Mouse (Mus musculus): ENCODE measurements around the gene Nfib. TPM values are rescaled to one million over a fixed set of nuclear protein-coding genes. Genes with fewer than 3 reads are reported as not detected.

Nfib gene
- polyA plus RNA-seq, 1 experiment from 2014 or later: 58.4 TPM

DNA sequence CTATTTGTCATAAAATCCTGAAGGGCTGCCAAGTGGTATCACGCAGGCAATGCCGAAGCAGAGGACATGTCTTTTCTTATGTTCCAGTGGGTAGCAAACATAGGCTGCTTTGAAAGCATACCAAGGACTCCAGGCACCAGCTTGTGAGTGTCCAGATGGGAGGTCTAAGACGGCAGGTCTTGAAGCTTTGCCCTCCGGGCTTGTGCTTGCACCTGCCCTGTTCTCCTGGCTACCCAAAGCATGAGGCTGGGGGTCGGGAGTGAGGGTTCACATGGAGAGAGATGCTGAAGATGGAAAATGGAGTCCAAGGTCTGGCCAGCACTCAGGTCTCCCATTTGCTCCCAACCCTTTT lies 61.8 kb downstream of the Nfib start:
- DNase-seq (ENCODE audit: low spot score) (no peak), ATAC-seq (replicated peaks; ENCODE audit: low FRiP score) (no peak)
- Histone ChIP-seq H3K4me1 (replicated peaks; ENCODE audit: control insufficient read depth, insufficient read depth, low read length) (no peaks in the 10 kb centered on the region), H3K9ac (ENCODE audit: low read length) (no peak overlapping the region), H3K27ac (ENCODE audit: low read depth, low read length) (no peak overlapping the region), H3K4me2 (ENCODE audit: low read depth, low read length, severe bottlenecking) (no peak overlapping the region), H3K27me3 (ENCODE audit: control insufficient read depth, insufficient read depth, low read length) (no peaks in the 10 kb centered on the region), H3K9me3 (ENCODE audit: control insufficient read depth, low read length) (no peaks in the 10 kb centered on the region), H3K4me3 (ENCODE audit: low read depth, low read length) (no peak overlapping the region), H3K36me3 (ENCODE audit: control insufficient read depth, insufficient read depth, low read length) (no peaks in the 10 kb centered on the region)
- 91% methylated on average over 5 of the region's 5 CpGs for WGBS

- H3K27ac ChIP-seq (ENCODE audit: low read depth, low read length): no peak overlapping the region
- no peaks in the 10 kb centered on the region for H3K4me1 ChIP-seq (replicated peaks; ENCODE audit: control insufficient read depth, insufficient read depth, low read length)
- H3K4me3 ChIP-seq (ENCODE audit: low read depth, low read length): no peak overlapping the region
- H3K9me3 ChIP-seq (ENCODE audit: control insufficient read depth, low read length): no peaks in the 10 kb centered on the region
- 67% methylated on average over 6 of the region's 6 CpGs for WGBS
- no peak overlapping the region for H3K9ac ChIP-seq (ENCODE audit: low read length)
- peak; percentile 55 for ATAC-seq (replicated peaks; ENCODE audit: low FRiP score)
- no peaks in the 10 kb centered on the region for H3K27me3 ChIP-seq (ENCODE audit: control insufficient read depth, insufficient read depth, low read length)
- DNase-seq (ENCODE audit: low spot score): peak; percentile 61
- H3K4me2 ChIP-seq (ENCODE audit: low read depth, low read length, severe bottlenecking): no peak overlapping the region
- no peaks in the 10 kb centered on the region for H3K36me3 ChIP-seq (ENCODE audit: control insufficient read depth, insufficient read depth, low read length)
These were observed 62.4 kb downstream of the Nfib start for GRCm38 (mm10) chr4:82643022-82643733.

DNA sequence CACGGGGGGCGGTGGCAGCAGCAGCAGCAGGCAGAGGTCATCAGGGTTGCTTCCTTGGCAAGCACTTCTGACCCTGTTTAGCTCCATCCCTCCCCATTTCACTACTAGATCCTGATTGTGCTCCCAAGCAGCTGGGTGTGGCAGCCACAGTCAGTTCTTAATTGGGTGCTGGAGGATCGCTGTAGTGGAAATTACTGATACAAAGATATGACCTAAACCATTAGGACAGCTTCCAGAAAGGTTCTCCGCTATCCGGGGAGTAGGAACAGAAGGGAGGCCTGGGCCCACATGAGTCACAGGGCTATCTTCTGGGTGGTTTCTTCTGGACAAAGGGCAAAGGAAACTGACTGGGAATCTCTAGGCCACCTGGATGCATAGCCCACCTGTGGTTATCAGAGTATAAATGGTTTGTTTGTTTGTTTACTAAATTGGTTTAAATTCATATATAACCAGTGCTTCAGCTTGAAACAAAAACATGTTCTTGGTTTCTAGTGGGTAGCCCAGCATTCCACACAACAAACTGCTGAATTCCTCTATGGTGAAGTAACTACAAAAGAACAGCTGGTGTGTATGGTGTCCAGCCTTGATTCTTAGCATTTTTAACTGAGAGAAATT lies 64.4 kb downstream of the Nfib start:
- Histone ChIP-seq H3K4me2 (ENCODE audit: low read depth, low read length, severe bottlenecking) (no peak overlapping the region), H3K4me1 (replicated peaks; ENCODE audit: control insufficient read depth, insufficient read depth, low read length) (no peaks in the 10 kb centered on the region), H3K36me3 (ENCODE audit: control insufficient read depth, insufficient read depth, low read length) (no peaks in the 10 kb centered on the region), H3K4me3 (ENCODE audit: low read depth, low read length) (no peak overlapping the region), H3K27ac (ENCODE audit: low read depth, low read length) (no peak overlapping the region), H3K27me3 (ENCODE audit: control insufficient read depth, insufficient read depth, low read length) (no peaks in the 10 kb centered on the region), H3K9me3 (ENCODE audit: control insufficient read depth, low read length) (no peaks in the 10 kb centered on the region), H3K9ac (ENCODE audit: low read length) (no peak overlapping the region)
- 92% methylated on average over 5 of the region's 5 CpGs for WGBS
- ATAC-seq (replicated peaks; ENCODE audit: low FRiP score): no peak
- no peak for DNase-seq (ENCODE audit: low spot score)

DNA sequence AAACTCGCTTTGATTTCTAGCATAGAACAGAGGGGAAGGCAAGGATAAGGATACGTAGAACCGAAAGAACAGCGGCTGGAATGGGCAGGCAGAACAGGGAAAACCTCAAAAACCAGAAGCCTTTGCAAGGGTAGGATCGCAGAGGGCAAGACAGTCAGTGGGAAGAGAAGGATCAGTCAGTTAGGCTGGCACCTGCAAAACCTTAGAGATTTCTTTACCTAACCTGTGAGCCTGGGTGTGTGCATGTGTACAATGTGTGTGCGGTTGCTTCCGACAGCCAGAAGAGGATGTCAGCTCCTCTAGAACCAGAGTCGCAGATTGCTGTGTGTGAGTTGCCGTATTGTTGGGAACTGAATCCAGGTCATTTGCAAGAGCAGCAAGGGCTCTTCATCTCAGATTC lies 67.3 kb downstream of the Nfib start:
- WGBS: 94% methylated on average over 9 of the region's 9 CpGs
- no peak for DNase-seq (ENCODE audit: low spot score)

DNA sequence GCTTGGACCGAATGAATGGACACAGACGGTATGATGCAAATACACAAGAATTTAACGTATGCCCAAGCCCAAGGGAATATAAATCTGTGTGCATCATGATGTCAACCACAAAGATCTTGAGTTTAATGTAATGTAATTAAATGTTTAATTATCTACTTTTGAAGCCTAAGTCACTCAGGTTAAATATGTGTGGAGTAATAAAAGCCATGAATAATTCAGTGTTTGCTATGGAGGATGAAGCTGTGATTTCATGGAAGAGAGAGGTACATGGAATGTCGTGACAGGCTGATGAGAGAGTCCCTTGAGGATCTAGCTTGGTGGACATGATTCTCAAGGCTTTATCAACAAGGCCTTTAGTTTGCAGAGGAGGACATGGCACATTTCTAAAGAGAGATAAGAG lies 67.9 kb downstream of the Nfib start:
- Histone ChIP-seq H3K4me1 (replicated peaks; ENCODE audit: control insufficient read depth, insufficient read depth, low read length) (no peaks in the 10 kb centered on the region), H3K27me3 (ENCODE audit: control insufficient read depth, insufficient read depth, low read length) (no peaks in the 10 kb centered on the region), H3K27ac (ENCODE audit: low read depth, low read length) (no peak overlapping the region), H3K36me3 (ENCODE audit: control insufficient read depth, insufficient read depth, low read length) (no peaks in the 10 kb centered on the region), H3K4me2 (ENCODE audit: low read depth, low read length, severe bottlenecking) (no peak overlapping the region), H3K9me3 (ENCODE audit: control insufficient read depth, low read length) (no peaks in the 10 kb centered on the region), H3K9ac (ENCODE audit: low read length) (no peak overlapping the region), H3K4me3 (ENCODE audit: low read depth, low read length) (no peak overlapping the region)
- 80% methylated on average over 4 of the region's 4 CpGs for WGBS
- no peak for DNase-seq (ENCODE audit: low spot score)
- ATAC-seq (replicated peaks; ENCODE audit: low FRiP score): no peak

More for the DNA sequence above, 67.3 kb downstream of the Nfib start:
- Histone ChIP-seq H3K27me3 (ENCODE audit: control insufficient read depth, insufficient read depth, low read length) (no peaks in the 10 kb centered on the region), H3K9me3 (ENCODE audit: control insufficient read depth, low read length) (no peaks in the 10 kb centered on the region), H3K4me1 (replicated peaks; ENCODE audit: control insufficient read depth, insufficient read depth, low read length) (no peaks in the 10 kb centered on the region), H3K4me2 (ENCODE audit: low read depth, low read length, severe bottlenecking) (no peak overlapping the region), H3K36me3 (ENCODE audit: control insufficient read depth, insufficient read depth, low read length) (no peaks in the 10 kb centered on the region), H3K9ac (ENCODE audit: low read length) (no peak overlapping the region), H3K27ac (ENCODE audit: low read depth, low read length) (no peak overlapping the region), H3K4me3 (ENCODE audit: low read depth, low read length) (no peak overlapping the region)
- ATAC-seq (replicated peaks; ENCODE audit: low FRiP score): no peak

GRCm38 (mm10) chr4:82636658-82637057 lies 68.9 kb downstream of the Nfib start:
- 29% methylated on average over 5 of the region's 5 CpGs for WGBS
- no peak for ATAC-seq (replicated peaks; ENCODE audit: low FRiP score)
- no peaks in the 10 kb centered on the region for H3K9me3 ChIP-seq (ENCODE audit: control insufficient read depth, low read length)
- H3K4me2 ChIP-seq (ENCODE audit: low read depth, low read length, severe bottlenecking): no peak overlapping the region
- H3K27me3 ChIP-seq (ENCODE audit: control insufficient read depth, insufficient read depth, low read length): no peaks in the 10 kb centered on the region
- H3K9ac ChIP-seq (ENCODE audit: low read length): no peak overlapping the region
- no peak overlapping the region for H3K4me3 ChIP-seq (ENCODE audit: low read depth, low read length)
- no peaks in the 10 kb centered on the region for H3K36me3 ChIP-seq (ENCODE audit: control insufficient read depth, insufficient read depth, low read length)
- no peaks in the 10 kb centered on the region for H3K4me1 ChIP-seq (replicated peaks; ENCODE audit: control insufficient read depth, insufficient read depth, low read length)
- no peak overlapping the region for H3K27ac ChIP-seq (ENCODE audit: low read depth, low read length)
- no peak for DNase-seq (ENCODE audit: low spot score)

DNA sequence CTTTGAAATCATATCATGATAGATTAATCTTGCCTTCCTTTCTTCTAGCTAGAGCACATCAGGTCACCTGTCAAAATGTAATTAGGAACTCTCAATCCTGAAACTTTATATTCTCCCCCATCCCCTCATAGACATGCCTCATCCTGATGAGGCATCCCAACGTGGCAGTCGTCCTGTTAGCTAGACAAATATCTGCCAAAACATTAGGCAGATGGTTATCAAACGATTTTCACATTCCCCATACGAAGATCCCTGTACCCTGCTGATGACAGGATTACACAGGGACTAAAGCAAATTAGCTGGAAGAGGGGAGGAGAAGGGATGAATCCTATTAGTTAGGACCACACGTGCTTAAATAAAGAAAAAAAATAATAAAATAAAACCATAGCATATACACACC lies 69.7 kb downstream of the Nfib start:
- DNase-seq (ENCODE audit: low spot score) (no peak), ATAC-seq (replicated peaks; ENCODE audit: low FRiP score) (no peak)
- no peak overlapping the region; the same call in 1 of the 2 replicates for H3K27ac ChIP-seq (ENCODE audit: low read depth, low read length)
- H3K4me3 ChIP-seq (ENCODE audit: low read depth, low read length): no peak overlapping the region
- no peaks in the 10 kb centered on the region for H3K27me3 ChIP-seq (ENCODE audit: control insufficient read depth, insufficient read depth, low read length)
- H3K4me2 ChIP-seq (ENCODE audit: low read depth, low read length, severe bottlenecking): no peak overlapping the region
- H3K9me3 ChIP-seq (ENCODE audit: control insufficient read depth, low read length): no peaks in the 10 kb centered on the region
- H3K9ac ChIP-seq (ENCODE audit: low read length): no peak overlapping the region
- H3K4me1 ChIP-seq (replicated peaks; ENCODE audit: control insufficient read depth, insufficient read depth, low read length): no peaks in the 10 kb centered on the region
- H3K36me3 ChIP-seq (ENCODE audit: control insufficient read depth, insufficient read depth, low read length): no peaks in the 10 kb centered on the region
- 56% methylated on average over 5 of the region's 5 CpGs for WGBS

GRCm38 (mm10) chr4:82635118-82635517 lies 70.4 kb downstream of the Nfib start:
- Histone ChIP-seq H3K27ac (ENCODE audit: low read depth, low read length) (no peak overlapping the region), H3K36me3 (ENCODE audit: control insufficient read depth, insufficient read depth, low read length) (no peaks in the 10 kb centered on the region), H3K4me3 (ENCODE audit: low read depth, low read length) (no peak overlapping the region), H3K9ac (ENCODE audit: low read length) (no peak overlapping the region), H3K9me3 (ENCODE audit: control insufficient read depth, low read length) (no peaks in the 10 kb centered on the region), H3K27me3 (ENCODE audit: control insufficient read depth, insufficient read depth, low read length) (no peaks in the 10 kb centered on the region), H3K4me2 (ENCODE audit: low read depth, low read length, severe bottlenecking) (no peak overlapping the region), H3K4me1 (replicated peaks; ENCODE audit: control insufficient read depth, insufficient read depth, low read length) (no peaks in the 10 kb centered on the region)
- 96% methylated on average over 11 of the region's 11 CpGs for WGBS
- ATAC-seq (replicated peaks; ENCODE audit: low FRiP score) (no peak), DNase-seq (ENCODE audit: low spot score) (no peak)

- no peak overlapping the region for H3K4me2 ChIP-seq (ENCODE audit: low read depth, low read length, severe bottlenecking)
- no peak for ATAC-seq (replicated peaks; ENCODE audit: low FRiP score)
- DNase-seq (ENCODE audit: low spot score): no peak
- no peak overlapping the region for H3K4me3 ChIP-seq (ENCODE audit: low read depth, low read length)
- no peaks in the 10 kb centered on the region for H3K4me1 ChIP-seq (replicated peaks; ENCODE audit: control insufficient read depth, insufficient read depth, low read length)
- 76% methylated on average over 7 of the region's 7 CpGs for WGBS
- H3K27ac ChIP-seq (ENCODE audit: low read depth, low read length): no peak overlapping the region
- H3K27me3 ChIP-seq (ENCODE audit: control insufficient read depth, insufficient read depth, low read length): no peaks in the 10 kb centered on the region
- H3K9ac ChIP-seq (ENCODE audit: low read length): no peak overlapping the region
- H3K9me3 ChIP-seq (ENCODE audit: control insufficient read depth, low read length): no peaks in the 10 kb centered on the region
- H3K36me3 ChIP-seq (ENCODE audit: control insufficient read depth, insufficient read depth, low read length): no peaks in the 10 kb centered on the region
These were observed 71.2 kb downstream of the Nfib start for GRCm38 (mm10) chr4:82634365-82634764.
